Mouse (Mus musculus): ENCODE data around the gene Cse1l. TPM values are rescaled to one million over a fixed set of nuclear protein-coding genes. Genes with fewer than 3 reads are reported as not detected.
A peak's percentile ranks its signal among the peaks of the same experiment; 100 is the strongest.

Gene Cse1l
- total RNA-seq, 2 experiments from 2014 or later, result 34.1 to 53.0 TPM

GRCm38 (mm10) chr2:166960648-166961330 lies 54.9 kb downstream of the Cse1l start:
- ATAC-seq (replicated peaks; ENCODE audit: low FRiP score, poor library complexity, severe bottlenecking), result no peak

- ATAC-seq (replicated peaks; ENCODE audit: low FRiP score, poor library complexity, severe bottlenecking), result no peak
Measured at GRCm38 (mm10) chr2:166963257-166963656, 57.4 kb downstream of the Cse1l start.

GRCm38 (mm10) chr2:166964773-166965172 lies 58.9 kb downstream of the Cse1l start:
- ATAC-seq (replicated peaks; ENCODE audit: low FRiP score, poor library complexity, severe bottlenecking), result no peak

GRCm38 (mm10) chr2:166973153-166973552 lies 67.3 kb downstream of the Cse1l start:
- ATAC-seq (replicated peaks; ENCODE audit: low FRiP score, poor library complexity, severe bottlenecking), result no peak

GRCm38 (mm10) chr2:166974177-166974872 lies 68.5 kb downstream of the Cse1l start:
- ATAC-seq (replicated peaks; ENCODE audit: low FRiP score, poor library complexity, severe bottlenecking), result no peak

GRCm38 (mm10) chr2:166976356-166976755 lies 70.5 kb downstream of the Cse1l start:
- ATAC-seq (replicated peaks; ENCODE audit: low FRiP score, poor library complexity, severe bottlenecking), result no peak

GRCm38 (mm10) chr2:166977490-166977889 lies 71.7 kb downstream of the Cse1l start:
- ATAC-seq (replicated peaks; ENCODE audit: low FRiP score, poor library complexity, severe bottlenecking), result no peak

- no peak for ATAC-seq (replicated peaks; ENCODE audit: low FRiP score, poor library complexity, severe bottlenecking)
Measured at GRCm38 (mm10) chr2:166980161-166980560, 74.3 kb downstream of the Cse1l start.

- ATAC-seq (replicated peaks; ENCODE audit: low FRiP score, poor library complexity, severe bottlenecking), result no peak
Measured at GRCm38 (mm10) chr2:166983351-166983894, 77.6 kb downstream of the Cse1l start.

- no peak for ATAC-seq (replicated peaks; ENCODE audit: low FRiP score, poor library complexity, severe bottlenecking)
Measured at GRCm38 (mm10) chr2:166990861-166991260, 85.0 kb downstream of the Cse1l start.

GRCm38 (mm10) chr2:166991945-166992344 lies 86.1 kb downstream of the Cse1l start:
- ATAC-seq (replicated peaks; ENCODE audit: low FRiP score, poor library complexity, severe bottlenecking), result no peak

GRCm38 (mm10) chr2:166995021-166995795 lies 89.4 kb downstream of the Cse1l start:
- peak; percentile 70 for ATAC-seq (replicated peaks; ENCODE audit: low FRiP score, poor library complexity, severe bottlenecking)

Other genes with a start within 250 kb of the Cse1l start
- 15.9 and 26.5 TPM in 2 replicates for gene Prex1, start 192.2 kb upstream of the Cse1l start, total RNA-seq (2015; ENCODE audit: low replicate concordance)
- 19.8 and 35.4 TPM in 2 replicates for gene Prex1, start 192.2 kb upstream of the Cse1l start, total RNA-seq (2017; ENCODE audit: low replicate concordance)
- 0.38 and 1.0 TPM in 2 replicates for gene Trp53rkb, start 113.5 kb upstream of the Cse1l start, total RNA-seq (2015; ENCODE audit: low replicate concordance)
- gene Trp53rkb, start 113.5 kb upstream of the Cse1l start, total RNA-seq (2017; ENCODE audit: low replicate concordance), result not detected in 2 replicates
- 6.9 and 9.4 TPM in 2 replicates for gene Arfgef2, start 100.5 kb upstream of the Cse1l start, total RNA-seq (2015; ENCODE audit: low replicate concordance)
- 5.6 and 7.1 TPM in 2 replicates for gene Arfgef2, start 100.5 kb upstream of the Cse1l start, total RNA-seq (2017; ENCODE audit: low replicate concordance)
- 13.6 and 24.0 TPM in 2 replicates for gene Stau1, start 90.3 kb downstream of the Cse1l start, total RNA-seq (2015; ENCODE audit: low replicate concordance)
- 29.5 and 46.3 TPM in 2 replicates for gene Stau1, start 90.3 kb downstream of the Cse1l start, total RNA-seq (2017; ENCODE audit: low replicate concordance)
- gene Ddx27, start 109.2 kb downstream of the Cse1l start, total RNA-seq (2015; ENCODE audit: low replicate concordance), result 14.2 and 21.5 TPM in 2 replicates
- gene Ddx27, start 109.2 kb downstream of the Cse1l start, total RNA-seq (2017; ENCODE audit: low replicate concordance), result 21.6 and 32.3 TPM in 2 replicates
- gene Znfx1, start 157.0 kb downstream of the Cse1l start, total RNA-seq (2015; ENCODE audit: low replicate concordance), result 28.6 and 31.9 TPM in 2 replicates
- gene Znfx1, start 157.0 kb downstream of the Cse1l start, total RNA-seq (2017; ENCODE audit: low replicate concordance), result 40.6 and 42.5 TPM in 2 replicates

Measured in erythroblast, adult 5-6 weeks (primary cell).